Mouse (Mus musculus): ENCODE measurements around the gene Pde4c.
A peak's percentile ranks its signal among the peaks of the same experiment; 100 is the strongest.

Pde4c gene

DNA sequence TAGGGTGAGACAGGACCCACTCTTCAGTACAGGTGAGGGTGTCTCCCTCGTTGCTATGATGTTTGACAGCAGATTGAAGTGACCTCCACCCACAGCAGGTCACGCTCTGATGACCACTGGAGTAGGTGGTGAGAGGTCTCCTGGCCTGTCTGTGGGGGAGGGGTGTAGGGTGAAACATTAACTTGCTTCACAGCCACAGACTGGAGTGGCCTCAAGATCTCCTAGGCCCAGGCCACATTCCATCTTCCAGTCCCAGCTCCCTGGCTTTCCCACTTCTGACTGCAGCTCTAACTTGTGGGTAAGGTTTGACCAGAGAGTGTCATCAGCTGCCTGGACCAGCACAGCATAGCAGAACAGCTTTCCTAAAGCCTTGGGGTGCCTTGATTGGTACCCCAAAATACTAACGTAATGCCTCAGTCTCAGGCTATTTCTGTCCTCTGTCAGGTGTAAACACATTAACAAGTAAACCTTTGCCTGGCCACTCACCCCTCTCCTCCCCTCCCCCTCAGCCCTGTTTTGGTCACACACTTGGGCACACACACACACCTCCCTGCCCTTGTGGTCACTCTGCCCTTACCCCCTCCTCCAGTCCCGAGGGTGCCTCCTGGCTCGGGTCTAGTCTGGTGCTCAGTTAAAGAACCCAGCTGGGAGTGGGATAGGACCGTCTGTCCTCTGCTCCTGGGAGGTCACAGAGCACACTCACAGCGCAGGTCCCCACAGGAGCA, at the start of gene Pde4c:
TSS of gene Pde4c (plus strand) at position 235 of the 725 bp plus-strand sequence.
- DNase-seq (ENCODE audit: low read depth, low spot score) = no peak

DNA sequence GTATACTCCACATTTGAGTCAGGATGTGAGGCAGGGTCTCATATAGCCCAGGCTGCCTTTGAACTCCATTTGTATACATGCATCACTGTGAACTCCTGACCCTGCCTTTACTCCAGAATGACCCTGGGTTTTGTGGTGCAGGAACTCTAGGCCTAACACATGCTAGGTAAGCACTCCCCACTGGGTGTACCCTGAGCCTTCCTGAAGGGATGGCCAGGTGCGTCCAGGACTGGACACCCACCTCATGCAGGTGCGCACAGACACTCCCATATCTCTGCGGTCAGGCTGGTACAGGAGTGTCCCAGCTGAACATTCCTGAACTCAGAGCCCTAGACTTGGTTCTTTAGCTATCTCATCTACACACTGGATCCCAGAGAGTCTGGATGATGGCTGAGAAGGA, 49.4 kb upstream of the Pde4c start:
- peak; percentile 48 for DNase-seq (ENCODE audit: low read depth, low spot score)

DNA sequence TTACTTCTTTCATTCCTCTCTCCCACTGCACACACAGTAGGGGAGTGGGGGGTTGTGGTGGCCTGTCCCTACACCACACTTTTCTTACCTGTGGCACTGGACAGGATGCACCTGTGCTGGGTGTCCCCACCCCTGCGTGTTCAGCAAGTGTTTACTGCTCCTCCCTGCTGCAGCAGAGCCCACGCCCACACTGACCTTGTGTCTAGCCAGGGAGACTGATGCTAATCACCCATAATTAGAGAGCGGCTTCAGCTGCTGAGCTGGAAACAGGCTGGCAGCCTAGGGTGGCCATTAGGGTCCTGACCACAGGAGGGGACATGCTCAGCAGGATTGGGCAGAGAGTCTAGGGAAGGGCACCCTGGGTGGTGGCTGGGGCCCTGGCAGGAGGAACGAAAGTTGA, 48.8 kb upstream of the Pde4c start:
- peak; percentile 77 for DNase-seq (ENCODE audit: low read depth, low spot score)

DNA sequence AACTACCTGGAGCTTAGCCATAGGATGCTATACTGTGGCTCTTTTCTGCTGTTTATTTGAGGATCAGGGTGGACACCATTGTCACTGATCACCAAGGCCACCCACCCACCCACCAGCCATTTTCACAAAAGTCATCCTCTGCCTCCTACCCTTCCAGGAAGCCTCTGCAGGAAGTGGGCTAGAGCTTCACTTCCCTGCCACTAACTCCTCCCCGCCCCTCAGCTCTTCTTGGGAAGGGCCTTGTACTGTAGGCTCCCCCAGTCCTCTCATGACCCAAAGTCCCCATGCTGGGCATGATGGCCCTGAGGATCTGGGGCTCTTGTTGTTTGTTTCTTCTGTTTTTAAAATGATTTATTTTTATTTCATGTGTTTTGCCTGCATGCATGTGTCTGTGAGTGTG, 48.2 kb upstream of the Pde4c start:
- no peak for DNase-seq (ENCODE audit: low read depth, low spot score)

DNA sequence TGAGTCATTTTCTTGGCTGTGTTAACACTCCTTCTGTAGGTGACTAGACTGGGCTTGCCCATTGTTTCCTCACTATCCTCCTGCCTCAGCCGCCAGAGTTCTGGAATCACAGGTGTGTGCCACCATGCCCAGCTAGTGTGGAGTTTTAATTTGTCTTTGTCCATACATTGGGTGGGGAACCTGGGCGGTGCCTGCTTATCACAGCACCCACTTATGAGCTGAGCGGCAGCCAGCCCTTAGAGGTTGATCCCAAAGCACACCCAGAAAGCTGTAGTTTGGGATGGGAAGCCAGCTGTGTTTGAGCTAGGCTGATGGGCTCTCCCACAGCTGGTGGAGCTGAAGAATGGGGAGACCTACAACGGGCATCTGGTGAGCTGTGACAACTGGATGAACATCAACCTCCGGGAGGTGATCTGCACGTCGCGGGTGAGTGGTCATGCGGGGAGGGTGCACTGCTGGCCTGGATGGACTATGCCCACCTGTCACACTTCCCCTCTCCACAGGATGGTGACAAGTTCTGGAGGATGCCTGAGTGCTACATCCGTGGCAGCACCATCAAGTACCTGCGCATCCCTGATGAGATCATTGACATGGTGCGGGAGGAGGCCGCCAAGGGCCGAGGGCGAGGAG, 46.0 kb upstream of the Pde4c start:
- no peak for DNase-seq (ENCODE audit: low read depth, low spot score)

DNA sequence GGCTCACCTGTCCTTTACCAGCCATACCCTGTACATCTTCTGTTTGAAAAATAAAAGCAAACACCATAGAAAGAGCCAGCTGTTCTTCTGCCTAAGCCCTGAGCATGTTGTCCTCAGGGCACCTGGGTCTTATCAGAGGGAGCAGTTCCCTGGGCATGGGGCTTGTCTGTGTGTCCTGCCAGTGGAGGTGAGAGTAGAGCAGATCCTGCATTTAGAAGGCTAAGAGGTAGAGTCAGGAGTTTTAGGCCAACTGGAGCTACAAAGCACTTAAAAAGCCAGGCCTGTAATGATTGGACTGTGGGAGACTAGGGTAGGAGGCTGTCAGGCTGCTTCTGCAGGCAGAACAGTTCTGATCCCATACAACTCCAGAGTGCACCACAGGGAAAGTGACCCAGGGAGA, 44.8 kb upstream of the Pde4c start:
- no peak for DNase-seq (ENCODE audit: low read depth, low spot score)

DNA sequence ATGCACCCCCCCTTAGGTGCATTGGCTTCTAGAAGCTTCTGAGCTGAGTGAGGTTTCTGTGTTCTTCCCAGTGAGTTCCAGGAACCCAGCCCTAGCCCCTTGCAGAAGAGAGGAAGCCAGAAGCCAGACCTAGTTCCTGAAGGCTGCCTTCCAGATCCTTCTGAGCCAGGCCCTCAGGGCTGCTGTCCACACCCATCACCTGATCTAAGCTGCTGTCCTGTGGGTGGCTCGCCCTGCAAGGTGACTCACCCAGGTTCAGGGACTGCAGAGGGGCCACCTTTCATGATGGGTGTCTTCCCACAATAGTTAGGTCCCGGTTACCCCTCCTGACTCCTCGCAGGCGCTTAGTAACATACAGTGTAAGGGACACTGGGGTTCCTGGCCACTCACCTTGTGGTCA, 44.1 kb upstream of the Pde4c start:
- DNase-seq (ENCODE audit: low read depth, low spot score) = no peak

DNA sequence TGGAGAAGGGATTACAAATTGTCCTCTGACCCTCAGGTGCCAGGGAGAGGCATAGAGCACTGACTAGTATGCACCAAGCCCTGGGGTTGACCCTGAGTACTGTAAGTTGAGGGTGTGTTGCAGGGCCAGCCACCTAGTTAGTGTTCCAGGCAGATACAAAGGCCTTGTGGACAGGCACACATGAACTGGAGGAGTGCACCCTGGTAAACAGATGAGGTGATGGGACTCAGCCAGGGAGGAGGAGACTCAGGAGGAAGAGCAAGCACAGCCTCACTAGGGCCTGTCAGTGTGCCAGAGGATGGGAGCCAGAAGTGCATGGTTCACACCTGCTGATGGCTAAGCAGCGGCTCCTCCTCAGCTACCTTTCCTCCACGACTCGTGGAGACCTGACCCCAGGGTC, 43.5 kb upstream of the Pde4c start:
- DNase-seq (ENCODE audit: low read depth, low spot score) = no peak

DNA sequence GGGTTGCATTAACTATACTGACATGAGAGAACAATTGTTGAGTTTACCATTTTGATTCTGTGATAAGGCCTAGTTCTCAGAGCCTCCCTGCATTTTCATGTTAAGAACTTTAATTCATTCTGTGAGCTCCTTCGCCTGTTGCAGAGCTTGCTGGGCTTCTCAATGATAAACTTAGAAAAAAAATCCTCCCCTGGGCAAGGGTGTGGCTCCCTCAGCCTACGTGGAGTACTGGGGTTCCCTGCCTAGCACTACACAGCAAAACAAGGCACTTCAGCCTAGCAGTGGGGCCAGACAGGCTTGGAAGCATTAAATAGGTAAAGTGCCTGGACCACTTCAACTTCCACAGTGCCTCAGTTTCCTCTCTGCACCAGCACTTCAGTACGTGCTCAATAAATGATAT, 42.1 kb upstream of the Pde4c start:
- DNase-seq (ENCODE audit: low read depth, low spot score) = no peak

DNA sequence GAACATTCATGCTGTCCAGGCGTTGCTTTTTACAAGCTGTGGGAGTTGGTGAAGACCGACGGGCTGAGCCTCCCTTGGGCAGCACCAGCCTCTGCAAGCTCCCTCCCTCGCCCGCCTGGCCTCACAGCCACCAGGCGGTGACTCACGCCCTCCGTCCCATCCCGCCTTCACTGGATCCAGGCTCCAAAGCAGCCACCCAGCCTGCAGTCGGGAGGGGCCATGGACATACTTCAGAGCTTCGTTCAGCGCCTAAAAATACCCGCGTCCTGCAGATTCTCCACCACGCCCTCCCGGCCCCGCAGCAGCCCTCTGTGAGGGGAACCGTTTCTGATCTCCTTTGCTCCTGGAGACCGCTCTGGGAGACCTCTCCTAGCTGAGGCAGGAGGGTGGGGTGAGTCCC, 41.3 kb upstream of the Pde4c start:
- DNase-seq (ENCODE audit: low read depth, low spot score) = peak; percentile 72

DNA sequence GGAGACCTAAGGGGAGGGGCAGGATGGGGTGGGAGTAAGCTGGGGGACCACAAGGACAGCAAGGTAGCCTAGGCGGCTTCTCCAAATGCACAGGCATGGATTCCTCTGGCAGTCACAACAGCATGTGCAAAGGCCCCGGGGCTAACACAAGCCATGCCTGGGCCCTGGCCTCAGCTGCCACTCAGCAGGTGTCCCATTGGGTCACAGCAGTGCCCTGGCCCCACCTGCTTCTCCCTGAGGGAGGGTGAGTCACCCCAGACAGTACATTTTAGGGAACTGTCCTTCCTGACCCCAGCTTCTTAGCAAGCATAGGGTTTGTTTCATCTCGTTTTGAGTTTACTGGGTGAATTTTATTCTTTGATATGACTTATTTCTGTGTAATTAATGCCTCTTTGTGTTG, 40.8 kb upstream of the Pde4c start:
- DNase-seq (ENCODE audit: low read depth, low spot score) = no peak

DNA sequence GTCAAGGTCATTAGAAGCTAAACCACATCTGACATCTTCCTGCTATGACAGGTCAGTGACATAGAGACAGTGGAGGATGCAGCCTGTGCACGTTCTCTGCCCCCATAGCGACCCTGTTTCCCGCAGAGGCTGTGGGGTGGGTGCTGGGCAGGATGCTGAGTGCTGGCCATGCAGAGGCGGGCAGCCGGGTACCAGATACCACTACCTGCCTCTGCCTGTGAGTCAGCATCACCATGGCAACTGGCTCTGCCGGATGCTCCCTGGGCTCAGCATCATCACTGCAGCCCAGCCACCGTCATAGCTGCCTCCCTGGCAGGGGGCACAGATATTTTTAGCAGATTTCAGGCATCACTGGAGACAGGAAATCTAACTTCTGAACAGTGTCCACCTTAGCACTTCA, 39.2 kb upstream of the Pde4c start:
- no peak for DNase-seq (ENCODE audit: low read depth, low spot score)

DNA sequence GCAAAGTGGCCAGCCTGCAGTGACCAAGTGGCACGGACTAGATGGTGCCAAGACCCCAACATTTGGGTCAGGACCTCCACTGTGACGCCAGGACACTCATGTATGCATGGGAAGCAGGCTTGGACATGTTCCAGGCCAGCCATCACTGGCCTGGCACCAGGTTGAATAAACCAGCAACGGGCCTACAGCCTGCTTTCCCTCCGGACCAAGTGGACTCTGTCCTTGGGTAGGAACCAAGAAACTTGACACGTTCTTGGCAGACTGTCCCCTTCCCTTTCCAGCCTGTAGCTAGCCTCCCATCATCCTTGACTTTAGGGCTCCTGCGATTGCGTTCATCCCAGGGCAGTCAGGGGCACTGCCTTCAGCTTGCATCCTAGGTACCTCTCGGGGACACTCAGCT, 35.9 kb upstream of the Pde4c start:
- DNase-seq (ENCODE audit: low read depth, low spot score) = no peak

DNA sequence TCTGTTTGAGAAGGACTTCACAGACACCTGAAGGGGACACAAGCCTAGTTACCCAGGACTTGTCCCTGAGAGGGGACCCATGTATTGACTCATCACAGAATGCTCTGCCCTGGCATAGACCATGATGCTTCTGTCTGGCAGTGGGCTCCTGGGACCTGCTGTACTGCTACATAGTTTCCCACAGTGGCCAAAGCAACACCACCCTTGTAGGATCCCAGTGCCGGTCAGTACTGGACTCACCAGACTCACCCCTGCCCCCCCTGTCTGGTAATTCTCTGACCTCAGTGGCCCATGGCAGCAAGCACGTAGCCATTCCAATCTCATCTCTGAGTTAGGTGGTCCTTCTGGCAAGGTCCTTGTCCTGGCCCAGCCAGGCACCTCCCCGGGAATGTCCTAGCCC, 35.4 kb upstream of the Pde4c start:
- no peak for DNase-seq (ENCODE audit: low read depth, low spot score)

DNA sequence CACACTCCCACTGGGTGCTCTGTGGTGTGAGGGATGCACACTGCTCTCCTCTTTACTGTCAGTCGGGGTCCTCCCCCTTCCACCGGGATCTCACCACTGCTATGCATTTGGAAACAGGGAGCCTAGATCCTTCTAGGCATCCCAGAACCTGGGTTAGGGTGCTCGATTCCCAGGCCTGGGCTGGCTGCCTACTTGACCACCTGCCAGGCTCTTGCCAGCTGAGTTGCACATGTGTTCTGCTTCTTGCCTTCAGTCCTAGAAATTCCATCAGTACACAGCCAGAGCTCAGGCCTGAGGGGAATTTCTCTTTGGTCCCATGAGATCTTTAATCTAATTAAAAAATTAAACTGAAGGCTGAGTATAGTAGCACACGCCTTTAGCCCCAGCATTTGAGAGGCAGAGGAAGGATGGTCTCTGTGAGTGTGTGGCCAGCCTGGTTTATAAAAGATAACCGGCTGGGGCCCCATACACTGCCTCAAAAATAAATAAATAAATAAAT, 33.6 kb upstream of the Pde4c start:
- no peak for DNase-seq (ENCODE audit: low read depth, low spot score)

DNA sequence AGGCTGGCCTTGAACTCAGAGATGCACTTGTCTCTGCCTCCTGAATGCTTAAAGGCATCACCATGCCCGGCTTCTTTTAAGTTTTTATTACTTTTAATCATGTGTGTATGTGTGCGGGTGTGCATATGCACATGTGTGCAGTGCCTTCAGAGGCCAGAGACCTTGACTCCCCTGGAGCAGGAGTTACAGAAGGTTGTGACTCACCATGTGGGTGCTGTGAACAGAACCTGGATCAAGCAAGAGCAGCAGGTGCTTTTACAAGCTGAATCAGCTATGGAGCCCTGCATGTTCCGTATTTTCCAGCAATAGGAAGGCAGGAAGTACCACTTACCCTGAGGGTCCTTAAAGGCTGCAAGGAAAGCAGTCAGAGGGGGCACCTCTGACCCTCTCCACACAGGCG, 32.3 kb upstream of the Pde4c start:
- DNase-seq (ENCODE audit: low read depth, low spot score) = no peak

DNA sequence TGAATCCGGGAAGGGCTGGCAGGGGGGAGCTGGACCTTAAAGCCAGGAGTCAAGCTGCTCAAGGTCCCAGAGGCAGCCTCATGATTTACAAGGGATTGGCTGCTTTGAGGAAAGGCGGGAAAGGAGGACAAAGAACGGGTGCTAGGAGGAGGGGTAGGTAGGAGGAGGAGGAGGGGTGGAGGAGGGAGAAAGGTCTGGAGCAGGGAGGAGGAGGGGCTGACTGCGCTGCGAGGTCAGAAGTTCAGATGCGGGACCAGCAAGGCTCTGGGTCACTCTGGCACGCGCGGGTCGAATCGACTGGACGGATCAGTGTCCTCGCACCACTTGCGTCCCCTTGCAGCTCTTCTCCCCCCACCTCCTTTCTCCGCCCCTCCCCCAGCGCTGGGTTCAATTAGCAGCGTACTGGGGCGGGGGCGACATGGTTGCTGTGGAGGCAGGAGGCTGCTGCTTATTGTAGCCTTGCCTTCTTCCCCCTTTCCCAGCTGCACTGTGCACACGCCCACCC, 31.7 kb upstream of the Pde4c start:
- DNase-seq (ENCODE audit: low read depth, low spot score) = peak; percentile 95

DNA sequence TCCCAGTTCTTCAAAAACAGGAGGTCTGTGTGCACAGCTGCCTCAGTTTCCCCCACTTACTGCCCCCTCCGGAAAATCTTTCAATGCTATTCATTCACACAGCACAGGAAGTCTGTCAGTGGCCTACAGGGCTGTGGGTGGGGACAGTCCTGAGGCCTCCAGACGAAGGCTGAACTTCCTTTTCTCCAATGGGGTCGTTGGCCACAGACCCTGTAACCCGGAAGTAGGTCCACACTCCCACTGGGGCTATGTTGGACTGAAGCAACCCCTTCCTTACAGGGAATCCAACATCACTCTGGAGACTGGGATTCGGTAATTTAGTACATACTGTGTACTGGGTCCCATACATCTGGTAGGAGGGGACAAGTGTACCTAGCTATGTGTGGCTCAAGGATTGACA, 29.9 kb upstream of the Pde4c start:
- no peak for DNase-seq (ENCODE audit: low read depth, low spot score)

DNA sequence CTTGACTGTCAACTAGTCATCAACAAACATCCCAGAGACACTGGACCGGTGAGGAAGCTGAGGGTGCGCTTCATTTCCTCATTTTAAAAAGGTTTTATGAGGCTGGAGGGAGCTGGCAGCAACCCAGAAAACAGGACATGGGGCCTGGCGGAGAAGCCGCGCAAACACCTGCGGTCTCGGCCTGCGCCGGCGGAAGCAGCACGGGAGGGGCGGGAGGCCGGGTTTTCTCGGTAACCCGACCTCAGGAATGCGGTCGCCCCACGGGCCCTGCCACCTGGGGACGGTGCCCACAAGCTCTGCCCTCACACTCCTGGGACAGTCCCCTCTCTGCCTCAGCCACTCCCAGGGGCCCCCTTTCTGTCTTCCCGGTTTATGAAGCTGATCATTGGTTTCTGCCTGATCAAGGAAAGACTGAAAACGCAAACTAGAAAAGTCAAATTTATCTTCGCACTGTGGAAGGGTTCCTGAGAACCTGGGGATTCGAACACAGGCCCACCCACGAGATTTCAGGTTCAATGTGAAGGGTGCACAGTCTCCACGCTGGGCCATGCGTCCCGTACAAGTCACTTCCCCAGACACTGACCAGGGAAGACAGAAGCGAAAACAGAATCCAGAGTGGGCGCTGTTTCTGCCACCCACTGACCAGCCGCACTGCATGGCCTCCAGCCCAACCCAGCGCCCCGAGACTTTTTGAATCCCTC, 28.1 kb upstream of the Pde4c start:
- no peak for DNase-seq (ENCODE audit: low read depth, low spot score)

DNA sequence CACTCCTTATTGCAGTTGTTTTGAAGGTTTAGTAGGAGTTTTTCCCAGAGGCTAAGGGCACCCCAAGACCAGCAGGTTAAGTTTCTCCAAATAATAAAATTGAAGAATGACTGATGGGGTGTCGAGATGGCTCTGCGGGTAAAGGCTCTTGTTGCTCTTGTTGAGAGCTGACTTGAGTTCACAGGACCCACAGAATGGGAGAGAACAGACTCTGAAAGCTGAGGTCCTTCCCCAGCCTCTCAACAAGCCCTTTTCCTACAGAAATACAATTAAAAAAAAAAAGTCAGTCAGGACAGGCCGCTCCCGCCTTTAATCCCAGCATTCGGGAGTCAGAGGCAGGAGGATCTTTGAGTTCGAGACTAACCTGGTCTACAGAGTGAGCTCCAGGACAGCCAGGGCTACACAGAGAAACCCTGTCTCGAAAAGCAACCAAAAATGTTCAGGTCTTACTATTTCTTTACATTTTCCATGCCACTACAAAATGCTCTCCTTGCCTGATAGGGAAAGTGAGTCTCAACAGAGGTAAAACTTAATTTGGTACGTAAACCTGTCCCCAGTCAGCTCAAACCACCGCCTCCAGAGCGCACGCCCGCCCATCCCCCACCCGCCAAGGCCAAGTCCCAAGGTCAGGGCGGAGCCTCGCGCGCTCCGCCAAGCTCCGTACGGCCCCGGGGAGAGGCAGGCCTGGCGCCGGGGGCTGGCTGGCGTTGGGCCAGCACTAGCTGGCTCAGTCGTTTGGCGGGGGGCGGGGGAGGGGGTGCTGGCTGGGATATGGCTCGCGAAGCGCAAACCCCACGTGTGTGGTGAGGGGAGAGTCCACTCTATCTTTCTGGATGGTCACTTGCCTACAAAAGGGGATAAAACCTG, 27.3 kb upstream of the Pde4c start:
- peak; percentile 91 for DNase-seq (ENCODE audit: low read depth, low spot score)

DNA sequence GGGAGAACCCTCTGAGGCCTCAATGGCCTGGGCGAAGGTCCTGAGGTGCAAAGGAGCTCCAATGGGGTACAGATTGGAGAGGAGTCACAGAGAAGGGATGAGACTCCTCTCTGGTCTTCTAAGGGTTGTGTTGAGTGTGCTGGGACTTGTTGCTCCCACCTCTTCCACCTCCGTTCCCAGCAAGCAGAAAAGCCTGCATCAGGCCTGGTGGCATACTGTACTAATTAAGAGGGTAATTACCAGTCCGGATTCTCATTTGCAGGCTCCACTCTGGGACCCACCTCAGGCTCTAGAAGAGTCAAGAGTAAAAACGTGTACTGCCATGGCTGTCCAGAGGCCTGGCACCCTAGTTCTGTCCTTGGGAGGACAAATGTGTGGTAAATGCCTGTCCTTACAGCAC, 26.6 kb upstream of the Pde4c start:
- no peak for DNase-seq (ENCODE audit: low read depth, low spot score)

All from ES-CJ7 (cell line).